Mouse (Mus musculus): ENCODE data around the gene Eif5a.

DNA sequence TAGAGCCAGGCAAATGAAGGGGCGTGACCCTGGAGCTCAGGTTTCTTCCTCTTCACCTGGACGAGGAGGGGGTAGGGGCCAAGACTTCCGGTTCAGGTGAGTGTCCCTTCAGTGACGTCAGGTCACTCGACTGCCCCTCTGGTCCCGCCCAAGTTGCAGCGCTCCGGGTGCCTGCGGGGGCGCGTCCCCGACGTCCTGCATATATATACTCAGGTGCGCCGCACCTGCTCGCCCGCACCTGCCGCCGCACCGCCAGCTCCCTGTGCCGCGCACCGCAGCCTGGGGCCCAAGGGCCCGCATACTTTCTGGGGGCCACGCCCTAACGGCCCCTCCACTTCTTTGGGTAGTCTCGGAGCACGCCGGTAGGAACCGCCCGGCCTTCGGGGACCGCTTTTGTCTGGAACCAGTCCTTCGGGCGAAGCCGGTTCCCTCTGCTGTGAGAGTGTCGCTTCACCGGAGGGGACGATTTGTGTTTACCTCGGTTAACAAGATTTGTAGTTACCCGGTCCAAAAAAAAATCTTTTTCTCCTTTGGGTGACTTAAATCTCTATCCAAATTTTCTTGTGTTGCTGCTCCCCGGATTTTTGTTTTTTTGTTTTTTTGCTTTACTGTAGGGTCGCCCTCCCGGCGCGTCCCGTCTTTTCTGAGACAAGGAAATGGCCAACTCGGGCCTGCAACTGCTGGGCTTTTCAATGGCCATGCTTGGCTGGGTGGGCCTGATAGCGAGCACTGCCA lies 43.7 kb upstream of the Eif5a start:
- TF ChIP-seq CTCF (IDR thresholded peaks at IDR 0.05; ENCODE audit: borderline replicate concordance, insufficient read depth, low read depth, low read length) (no peak), POLR2A (IDR thresholded peaks at IDR 0.05; ENCODE audit: borderline replicate concordance, insufficient read depth, low read length) (no peak)

Data from cerebellum, adult 2 months (tissue).